Mouse (Mus musculus) bone marrow, adult 2 months (tissue): ENCODE data around the gene Ttll13.

Experiments used
- CTCF ChIP-seq: fragments of 200-500 bp; IDR thresholded peaks from 2 replicates; pipeline ENCODE4 v1.5.1; 2011; ENCODE audit warnings: low read length, control low read depth; ENCODE audit not compliant: control insufficient read depth, insufficient read depth
- POLR2A ChIP-seq: fragments of 200-500 bp; IDR thresholded peaks from 2 replicates; pipeline ENCODE4 v1.6.1; 2011; ENCODE audit warnings: low read depth, mild to moderate bottlenecking, control low read depth, low read length, borderline replicate concordance; ENCODE audit not compliant: control insufficient read depth

DNA sequence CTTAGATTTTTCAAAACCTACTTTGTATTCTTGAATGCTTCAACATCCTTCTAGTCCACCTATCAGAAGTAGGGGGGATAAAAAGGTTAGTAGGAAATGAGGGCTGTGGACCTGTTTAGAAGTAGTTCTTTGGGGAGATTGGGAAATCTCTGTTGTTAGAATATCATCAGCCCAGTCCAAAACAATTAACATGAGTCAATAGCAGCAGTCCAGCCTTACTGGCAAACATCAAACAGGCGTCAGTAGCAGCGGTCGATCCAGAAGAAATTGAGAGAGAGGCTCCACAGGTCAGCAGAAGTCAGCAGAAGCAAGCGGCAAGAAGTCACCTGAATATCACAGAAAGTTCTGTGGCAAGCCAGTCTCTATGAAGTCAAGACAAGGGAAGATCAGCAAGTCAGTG is 1.3 kb upstream of the Ttll13 start:
- TF ChIP-seq CTCF (no peak), POLR2A (no peak)
